Mouse (Mus musculus) testis, adult 2 months (tissue): ENCODE measurements around the gene Hist1h2ad.
"Not testable (repeated sequence)": the region's sequence is repeated elsewhere in the genome, so short reads cannot be mapped to it uniquely, and the experiment has no call there.

Experiments
- CTCF ChIP-seq: fragments of 200-500 bp; IDR thresholded peaks from 2 replicates; pipeline ENCODE4 v1.5.1; 2012; ENCODE audit warnings: low read depth, mild to moderate bottlenecking, inconsistent platforms, low read length, moderate library complexity; ENCODE audit not compliant: control insufficient read depth, insufficient read depth, insufficient replicate concordance
- POLR2A ChIP-seq: fragments of 200-500 bp; IDR thresholded peaks from 2 replicates; pipeline ENCODE4 v1.6.1; 2012; ENCODE audit warnings: low read depth, mild to moderate bottlenecking, inconsistent platforms, low read length, moderate library complexity; ENCODE audit not compliant: control insufficient read depth

GRCm38 (mm10) chr13:23622175-23622671, 48.0 kb downstream of the Hist1h2ad start, which contains the start of gene Hist1h1e:
- TF ChIP-seq CTCF: not testable (repeated sequence)
- peak; percentile 87 for TF ChIP-seq POLR2A
